In the genomic region with DNA sequence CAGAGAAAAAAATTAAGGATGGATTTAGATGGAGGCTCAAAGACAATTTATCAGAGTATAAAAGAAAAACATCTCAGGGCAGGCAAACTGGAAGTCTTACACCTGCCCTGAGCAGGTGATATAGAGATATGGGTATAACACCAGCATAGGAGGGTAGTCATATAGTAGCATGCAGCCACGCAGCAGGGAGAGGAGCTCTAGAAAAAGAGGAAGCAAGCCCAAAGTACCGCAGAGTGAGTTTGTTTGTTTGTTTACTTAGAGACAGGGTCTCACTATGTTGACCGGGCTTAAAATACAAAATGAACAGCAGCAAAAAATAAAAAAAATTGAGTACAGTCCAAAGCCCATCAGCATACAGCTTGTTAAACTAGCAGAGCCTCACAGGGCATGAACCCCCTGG, we compare ENCODE assay signal across 29 mouse cellular contexts. TPM values are rescaled to one million over a fixed set of nuclear protein-coding genes. Genes with fewer than 3 reads are reported as not detected.
A peak's percentile ranks its signal among the peaks of the same experiment; 100 is the strongest.
DNase-seq lines count a peak whose midpoint lies in the region; ATAC-seq lines count a peak whose summit lies in the region.
"Had no signal": no experiment of that assay in that cellular context is flagged by ENCODE, and none has a peak within 500 bp of the region (broad histone marks: within the 10 kb centered on the region; RNA-seq: fewer than 3 reads in every experiment).

No protein-coding gene starts in this region.

- DNase-seq in heart, adult 9 months (ENCODE audit: low spot score in 2 of 2): no peak
- DNase-seq in heart, postnatal 4 days: no peak
- DNase-seq in cerebellum, adult 18-20 months: no peak
- DNase-seq: adrenal gland, adult 8-10 months; adrenal gland, postnatal 25 days; B cell, adult 2 months; cerebellum, adult 11-12 months; cerebellum, adult 9-10 months; cerebellum, postnatal 14 days; forebrain, postnatal 0 days; gastrocnemius, adult 2 months; gastrocnemius, postnatal 14 days; heart, adult 18-20 months; heart, postnatal 10 days; kidney, adult 11 months had no signal

- H3K4me3 ChIP-seq in heart, embryonic 12.5 days: no peak overlapping the region
- no peak overlapping the region for H3K4me3 ChIP-seq in heart, embryonic 16.5 days (ENCODE audit: low read length)
- H3K4me3 ChIP-seq in kidney, embryonic 16.5 days (ENCODE audit: low read length): no peak overlapping the region
- H3K4me3 ChIP-seq: embryonic facial prominence, embryonic 12.5 days; embryonic facial prominence, embryonic 15.5 days; gastrocnemius, adult 2 months; hindbrain, embryonic 10.5 days; hindbrain, embryonic 13.5 days; intestine, embryonic 15.5 days had no signal

- WGBS in heart, embryonic 12.5 days: 80% methylated on average over 3 of the region's 3 CpGs
- 77% methylated on average over 3 of the region's 3 CpGs for WGBS in heart, embryonic 16.5 days
- 81% methylated on average over 3 of the region's 3 CpGs for WGBS in kidney, embryonic 16.5 days

- no peak overlapping the region for H3K9ac ChIP-seq in heart, embryonic 12.5 days
- no peak overlapping the region for H3K9ac ChIP-seq in heart, embryonic 16.5 days (ENCODE audit: low read length)
- H3K9ac ChIP-seq in kidney, embryonic 16.5 days (replicated peaks; ENCODE audit: low read length): no peak overlapping the region
- H3K9ac ChIP-seq: embryonic facial prominence, embryonic 12.5 days; embryonic facial prominence, embryonic 15.5 days; forebrain, postnatal 0 days; hindbrain, embryonic 13.5 days; intestine, embryonic 15.5 days had no signal

- no peaks in the 10 kb centered on the region for H3K27me3 ChIP-seq in heart, embryonic 12.5 days (replicated peaks)
- H3K27me3 ChIP-seq in heart, embryonic 16.5 days (ENCODE audit: control insufficient read depth, insufficient read depth, low read length): no peaks in the 10 kb centered on the region
- no peaks in the 10 kb centered on the region for H3K27me3 ChIP-seq in kidney, embryonic 16.5 days (ENCODE audit: insufficient read depth, low read length)
- H3K27me3 ChIP-seq: CH12.LX; embryonic facial prominence, embryonic 12.5 days; embryonic facial prominence, embryonic 15.5 days; hindbrain, embryonic 13.5 days; intestine, embryonic 15.5 days had no signal

- no peak overlapping the region for H3K4me2 ChIP-seq in heart, embryonic 12.5 days
- no peak overlapping the region for H3K4me2 ChIP-seq in heart, embryonic 16.5 days (ENCODE audit: low read depth, low read length)
- no peak overlapping the region for H3K4me2 ChIP-seq in kidney, embryonic 16.5 days (replicated peaks; ENCODE audit: low read depth, low read length)
- H3K4me2 ChIP-seq: embryonic facial prominence, embryonic 12.5 days; embryonic facial prominence, embryonic 15.5 days; heart, embryonic 11.5 days; hindbrain, embryonic 13.5 days; intestine, embryonic 15.5 days had no signal

- H3K36me3 ChIP-seq in heart, embryonic 12.5 days: no peaks in the 10 kb centered on the region
- no peaks in the 10 kb centered on the region for H3K36me3 ChIP-seq in heart, embryonic 16.5 days (ENCODE audit: control insufficient read depth, insufficient read depth)
- H3K36me3 ChIP-seq in kidney, embryonic 16.5 days (ENCODE audit: insufficient read depth, low read length): no peaks in the 10 kb centered on the region
- H3K36me3 ChIP-seq: embryonic facial prominence, embryonic 12.5 days; embryonic facial prominence, embryonic 15.5 days; G1E; hindbrain, embryonic 10.5 days; hindbrain, embryonic 13.5 days; intestine, embryonic 15.5 days had no signal

- peaks cover 12% of the 10 kb centered on the region for H3K9me3 ChIP-seq in heart, embryonic 12.5 days (replicated peaks)
- peaks cover 5% of the 10 kb centered on the region; the same call in 1 of the 2 replicates for H3K9me3 ChIP-seq in heart, embryonic 16.5 days (replicated peaks; ENCODE audit: control insufficient read depth, low read length)
- no peaks in the 10 kb centered on the region for H3K9me3 ChIP-seq in kidney, embryonic 16.5 days (ENCODE audit: low read length)
- H3K9me3 ChIP-seq: embryonic facial prominence, embryonic 12.5 days; embryonic facial prominence, embryonic 15.5 days; G1E; hindbrain, embryonic 13.5 days; intestine, embryonic 15.5 days had no signal

- peaks cover 9% of the 10 kb centered on the region for H3K4me1 ChIP-seq in heart, embryonic 12.5 days (replicated peaks)
- peaks cover 11% of the 10 kb centered on the region for H3K4me1 ChIP-seq in heart, embryonic 16.5 days (ENCODE audit: control insufficient read depth, insufficient read depth, low read length)
- no peaks in the 10 kb centered on the region for H3K4me1 ChIP-seq in kidney, embryonic 16.5 days (ENCODE audit: insufficient read depth, low read length)
- H3K4me1 ChIP-seq: embryonic facial prominence, embryonic 12.5 days; embryonic facial prominence, embryonic 15.5 days; hindbrain, embryonic 10.5 days; hindbrain, embryonic 13.5 days; intestine, embryonic 15.5 days had no signal

- H3K27ac ChIP-seq in heart, embryonic 12.5 days (ENCODE audit: poor library complexity, severe bottlenecking): peak overlapping the region; percentile 28
- H3K27ac ChIP-seq in heart, embryonic 16.5 days (ENCODE audit: low read length): peak overlapping the region; percentile 49
- no peak overlapping the region for H3K27ac ChIP-seq in kidney, embryonic 16.5 days (ENCODE audit: low read length)
- H3K27ac ChIP-seq: embryonic facial prominence, embryonic 12.5 days; embryonic facial prominence, embryonic 15.5 days; gastrocnemius, adult 2 months; hindbrain, embryonic 10.5 days; hindbrain, embryonic 13.5 days; intestine, embryonic 15.5 days had no signal

- ATAC-seq in heart, embryonic 12.5 days (ENCODE audit: insufficient number of reproducible peaks, low FRiP score): no peak
- no peak for ATAC-seq in heart, embryonic 16.5 days (replicated peaks; ENCODE audit: extremely low read depth, insufficient read depth, low FRiP score)
- peak; percentile 45 for ATAC-seq in common myeloid progenitor, adult 5-6 weeks (replicated peaks; ENCODE audit: low read depth, poor library complexity, severe bottlenecking)
- no peak for ATAC-seq in kidney, embryonic 16.5 days (ENCODE audit: low FRiP score, low TSS enrichment)
- ATAC-seq: forebrain, embryonic 14.5 days; forebrain, postnatal 0 days; hindbrain, embryonic 16.5 days; intestine, embryonic 15.5 days had no signal

RNA-seq across cellular contexts. Expression of a gene that starts 11.7 kb away (rescaled TPM):
- 0.14 and 0.28 TPM in 2 replicates for polyA plus RNA-seq in heart, embryonic 12.5 days (2016; fragmentation: Nextera tagmentation; extraction: Ambion mirVana)
- 0.09 TPM in 2 replicates for polyA plus RNA-seq in heart, embryonic 16.5 days (2015; fragmentation: Nextera tagmentation; extraction: Ambion mirVana)
- total RNA-seq in heart, postnatal 4 days (2021): not detected
- 0.09 TPM in 1 of 2 replicates, not detected in the other for total RNA-seq in common myeloid progenitor, adult 5-6 weeks (2017)
- polyA plus RNA-seq in kidney, embryonic 16.5 days (2015; fragmentation: Nextera tagmentation; extraction: Ambion mirVana): 0.62 and 0.65 TPM in 2 replicates
- total RNA-seq: gastrocnemius, adult 2 months; gastrocnemius, postnatal 14 days; heart, adult 18-20 months; heart, postnatal 10 days had no signal

RNA-seq across cellular contexts. Expression of a gene that starts 11.7 kb away (rescaled TPM):
- polyA plus RNA-seq in heart, embryonic 12.5 days (2016; fragmentation: Nextera tagmentation; extraction: Ambion mirVana): 0.14 and 0.15 TPM in 2 replicates
- polyA plus RNA-seq in heart, embryonic 16.5 days (2015; fragmentation: Nextera tagmentation; extraction: Ambion mirVana): 0.07 and 0.09 TPM in 2 replicates
- under 1 TPM in 1 of 2 experiments, not detected in 1; 0.05 TPM for total RNA-seq in heart, postnatal 4 days (2021)
- total RNA-seq in common myeloid progenitor, adult 5-6 weeks (2017): 0.37 TPM in 1 of 2 replicates, not detected in the other
- 0.20 and 0.26 TPM in 2 replicates for polyA plus RNA-seq in kidney, embryonic 16.5 days (2015; fragmentation: Nextera tagmentation; extraction: Ambion mirVana)
- total RNA-seq: gastrocnemius, adult 2 months had no signal
- polyA plus RNA-seq: G1E had no signal

RNA-seq across cellular contexts. Expression of a gene that starts 21.3 kb away (rescaled TPM):
- polyA plus RNA-seq in heart, embryonic 12.5 days (2016; fragmentation: Nextera tagmentation; extraction: Ambion mirVana): 19.6 and 29.4 TPM in 2 replicates
- 45.1 and 47.4 TPM in 2 replicates for polyA plus RNA-seq in heart, embryonic 16.5 days (2015; fragmentation: Nextera tagmentation; extraction: Ambion mirVana)
- 10 to 100 TPM; 22.0 to 24.5 TPM for total RNA-seq in heart, postnatal 4 days (2021)
- 6.5 and 8.2 TPM in 2 replicates for total RNA-seq in common myeloid progenitor, adult 5-6 weeks (2017)
- 49.6 and 53.8 TPM in 2 replicates for polyA plus RNA-seq in kidney, embryonic 16.5 days (2015; fragmentation: Nextera tagmentation; extraction: Ambion mirVana)

RNA-seq across cellular contexts. Expression of a gene that starts 26.7 kb away (rescaled TPM):
- 3.5 and 4.2 TPM in 2 replicates for polyA plus RNA-seq in heart, embryonic 12.5 days (2016; fragmentation: Nextera tagmentation; extraction: Ambion mirVana)
- 5.6 and 6.0 TPM in 2 replicates for polyA plus RNA-seq in heart, embryonic 16.5 days (2015; fragmentation: Nextera tagmentation; extraction: Ambion mirVana)
- 1 to 10 TPM; 6.3 to 7.3 TPM for total RNA-seq in heart, postnatal 4 days (2021)
- not detected in 2 replicates for total RNA-seq in common myeloid progenitor, adult 5-6 weeks (2017)
- 7.4 and 7.5 TPM in 2 replicates for polyA plus RNA-seq in kidney, embryonic 16.5 days (2015; fragmentation: Nextera tagmentation; extraction: Ambion mirVana)
- polyA plus RNA-seq: G1E had no signal

RNA-seq across cellular contexts. Expression of a gene that starts 47.2 kb away (rescaled TPM):
- 83.6 and 95.0 TPM in 2 replicates for polyA plus RNA-seq in heart, embryonic 12.5 days (2016; fragmentation: Nextera tagmentation; extraction: Ambion mirVana)
- 112 and 128 TPM in 2 replicates for polyA plus RNA-seq in heart, embryonic 16.5 days (2015; fragmentation: Nextera tagmentation; extraction: Ambion mirVana)
- total RNA-seq in heart, postnatal 4 days (2021): 100 to 1,000 TPM; 309 to 310 TPM
- 512 and 545 TPM in 2 replicates for total RNA-seq in common myeloid progenitor, adult 5-6 weeks (2017)
- polyA plus RNA-seq in kidney, embryonic 16.5 days (2015; fragmentation: Nextera tagmentation; extraction: Ambion mirVana): 145 and 154 TPM in 2 replicates
